Mouse (Mus musculus) neural tube, embryonic 11.5 days (tissue): ENCODE measurements around the gene Yrdc. TPM values are rescaled to one million over a fixed set of nuclear protein-coding genes. Genes with fewer than 3 reads are reported as not detected.

Source experiments
- ATAC-seq: fragments of 200-750 bp; cut with Nextera tagmentation; 2 replicates; pipeline ENCODE4 v1.8.0; 2017; ENCODE audit warnings: moderate number of reproducible peaks, mild to moderate bottlenecking, moderate TSS enrichment, moderate library complexity; ENCODE audit not compliant: insufficient read depth, low FRiP score, low TSS enrichment
- DNase-seq: peaks from one replicate; pipeline ENCODE4 v3.0.0-alpha.2; 2015; ENCODE audit warnings: low spot score
- H3K27ac ChIP-seq: fragments of 300-500 bp; sonication (generic); 2 replicates; pipeline ENCODE4 v1.5.1; 2014; ENCODE audit warnings: low read depth, mild to moderate bottlenecking, low read length
- H3K27me3 ChIP-seq: fragments of 300-500 bp; sonication (generic); 2 replicates; pipeline ENCODE4 v1.6.1; 2014; ENCODE audit warnings: mild to moderate bottlenecking, low read length, mixed read lengths; ENCODE audit not compliant: control insufficient read depth, insufficient read depth
- H3K36me3 ChIP-seq: fragments of 300-500 bp; sonication (generic); 2 replicates; pipeline ENCODE4 v1.6.1; 2014; ENCODE audit warnings: mild to moderate bottlenecking, low read length, moderate library complexity, mixed read lengths; ENCODE audit not compliant: control insufficient read depth, insufficient read depth
- H3K4me1 ChIP-seq: fragments of 300-500 bp; sonication (generic); 2 replicates; pipeline ENCODE4 v1.6.1; 2014; ENCODE audit warnings: low read length, mixed read lengths; ENCODE audit not compliant: control insufficient read depth, insufficient read depth
- H3K4me2 ChIP-seq: fragments of 300-500 bp; sonication (generic); 2 replicates; pipeline ENCODE4 v1.6.1; 2014; ENCODE audit warnings: low read depth, mild to moderate bottlenecking, moderate library complexity
- H3K4me3 ChIP-seq: fragments of 300-500 bp; sonication (generic); 2 replicates; pipeline ENCODE4 v1.5.1; 2014; ENCODE audit warnings: low read depth, low read length
- H3K9ac ChIP-seq: fragments of 300-500 bp; sonication (generic); 2 replicates; pipeline ENCODE4 v1.6.1; 2014; ENCODE audit warnings: mild to moderate bottlenecking, low read length
- H3K9me3 ChIP-seq: fragments of 300-500 bp; sonication (generic); 2 replicates; pipeline ENCODE4 v1.6.1; 2016; ENCODE audit warnings: low read length; ENCODE audit not compliant: control insufficient read depth
- WGBS: fragments of 180-500 bp; shearing (Covaris S2); extraction: QIAGEN DNeasy Blood & Tissue Kit; methylation state at CpG from one replicate; pipeline ENCODE4 v1.1.7; 2014; 5-methylcytosine and 5-hydroxymethylcytosine counted together
- polyA plus RNA-seq: library from polyadenylated mRNA; unstranded; fragments of >200 nt; fragmentation: Nextera tagmentation; extraction: Ambion mirVana; gene quantifications from 2 replicates; pipeline ENCODE4 v1.2.1, GENCODE M21; 2014

The Yrdc gene
- polyA plus RNA-seq, 1 experiment from 2014 or later, result 50.8 TPM

DNA sequence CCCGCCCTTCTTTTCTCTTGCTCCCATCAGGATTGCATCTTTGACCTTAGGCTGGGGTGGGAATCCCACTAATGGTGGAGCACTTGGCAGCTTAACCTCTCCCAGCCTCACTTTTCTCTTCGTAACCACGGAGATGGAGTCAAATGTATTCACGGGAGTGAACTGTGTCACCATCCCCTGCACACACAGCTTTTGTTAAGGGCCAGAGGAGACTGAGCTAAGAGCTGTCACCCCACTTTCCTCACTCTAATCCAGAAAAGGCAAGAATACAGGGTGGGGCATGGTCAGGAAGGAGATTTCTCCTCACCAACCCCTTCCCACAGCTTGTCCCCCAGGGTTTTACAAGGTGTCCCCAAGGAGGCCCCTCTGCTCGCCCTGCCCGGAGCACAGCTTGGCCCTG is 43.3 kb downstream of the Yrdc start:
- no peaks in the 10 kb centered on the region for H3K9me3 ChIP-seq
- H3K27ac ChIP-seq, result no peak overlapping the region
- peaks cover 33% of the 10 kb centered on the region for H3K27me3 ChIP-seq
- H3K4me1 ChIP-seq, result peaks cover 12% of the 10 kb centered on the region
- WGBS, result 26% methylated on average over 6 of the region's 6 CpGs
- ATAC-seq (no peak), DNase-seq (no peak)
- H3K36me3 ChIP-seq, result no peaks in the 10 kb centered on the region
- no peak overlapping the region for H3K9ac ChIP-seq
- H3K4me3 ChIP-seq, result no peak overlapping the region
- H3K4me2 ChIP-seq, result no peak overlapping the region

DNA sequence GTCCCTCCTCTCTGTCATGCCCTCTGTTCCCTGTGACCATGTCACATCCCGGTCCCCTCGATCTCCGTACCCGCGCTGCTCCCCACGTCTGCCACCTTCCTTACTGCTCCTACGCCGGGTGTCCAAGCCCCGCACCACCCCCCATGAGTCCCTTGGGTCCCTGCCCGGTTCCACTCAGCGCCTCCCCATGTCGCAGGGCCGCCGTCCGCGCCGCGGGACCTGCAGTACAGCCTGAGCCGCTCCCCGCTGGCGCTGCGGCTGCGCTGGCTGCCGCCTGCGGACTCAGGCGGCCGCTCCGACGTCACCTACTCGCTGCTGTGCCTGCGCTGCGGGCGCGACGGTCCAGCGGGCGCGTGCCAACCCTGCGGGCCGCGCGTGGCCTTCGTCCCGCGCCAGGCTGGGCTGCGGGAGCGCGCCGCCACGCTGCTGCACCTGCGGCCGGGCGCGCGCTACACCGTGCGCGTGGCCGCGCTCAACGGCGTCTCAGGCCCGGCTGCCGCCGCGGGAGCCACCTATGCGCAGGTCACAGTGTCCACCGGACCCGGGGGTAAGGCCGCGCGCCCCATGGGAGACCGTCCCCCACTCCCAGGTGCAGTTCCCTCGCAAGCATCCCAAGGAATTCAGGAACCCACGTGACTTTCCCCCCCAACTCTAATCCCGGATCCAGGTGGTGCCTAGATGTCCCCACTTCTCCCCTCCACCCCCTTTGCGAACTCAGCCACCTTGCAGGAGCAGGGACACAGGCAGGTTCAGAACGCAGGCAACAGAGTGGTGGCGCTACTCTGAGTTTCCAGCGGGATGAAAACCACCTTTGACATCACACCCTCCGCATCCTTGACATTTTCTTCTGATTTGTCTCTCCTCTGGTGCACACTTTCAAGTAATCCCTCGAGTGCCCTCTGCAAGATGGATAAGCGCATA is 44.3 kb downstream of the Yrdc start:
- Histone ChIP-seq H3K9me3 (no peaks in the 10 kb centered on the region), H3K27me3 (peaks cover 33% of the 10 kb centered on the region), H3K4me2 (peak overlapping the region; percentile 77), H3K27ac (no peak overlapping the region), H3K36me3 (no peaks in the 10 kb centered on the region), H3K4me1 (peaks cover 12% of the 10 kb centered on the region), H3K4me3 (peak overlapping the region; percentile 44), H3K9ac (peak overlapping the region; percentile 49; the same call in 1 of the 2 replicates)
- 2% methylated on average over 82 of the region's 83 CpGs for WGBS
- ATAC-seq (peak; percentile 50), DNase-seq (peak; percentile 51)

DNA sequence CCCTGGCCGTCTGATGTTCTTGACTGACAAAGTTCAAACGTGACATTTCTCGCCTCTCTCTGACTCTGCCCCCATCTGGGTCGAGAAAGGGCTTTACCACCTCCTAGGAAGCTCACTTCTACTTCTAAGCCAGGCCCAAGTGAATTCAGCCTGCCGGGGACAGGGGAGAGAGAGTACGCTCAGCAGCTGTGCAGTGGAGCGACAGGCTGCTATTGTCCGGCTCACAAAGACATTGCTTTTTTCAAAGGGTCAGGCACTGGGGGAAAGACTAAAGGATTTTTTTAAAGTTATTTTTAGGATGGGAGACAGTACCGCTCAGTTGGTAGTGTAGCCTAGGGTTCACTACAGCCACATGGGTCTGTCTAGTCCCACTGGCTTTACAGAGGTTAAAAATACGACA is 47.9 kb downstream of the Yrdc start:
- H3K27me3 ChIP-seq, result peaks cover 25% of the 10 kb centered on the region
- DNase-seq (no peak), ATAC-seq (no peak)
- peaks cover 12% of the 10 kb centered on the region for H3K4me1 ChIP-seq
- H3K4me3 ChIP-seq, result no peak overlapping the region
- 25% methylated on average over 10 of the region's 10 CpGs for WGBS
- no peak overlapping the region for H3K4me2 ChIP-seq
- H3K9me3 ChIP-seq, result no peaks in the 10 kb centered on the region
- no peaks in the 10 kb centered on the region for H3K36me3 ChIP-seq
- peak overlapping the region; percentile 16; the same call in 1 of the 2 replicates for H3K9ac ChIP-seq
- H3K27ac ChIP-seq, result no peak overlapping the region

DNA sequence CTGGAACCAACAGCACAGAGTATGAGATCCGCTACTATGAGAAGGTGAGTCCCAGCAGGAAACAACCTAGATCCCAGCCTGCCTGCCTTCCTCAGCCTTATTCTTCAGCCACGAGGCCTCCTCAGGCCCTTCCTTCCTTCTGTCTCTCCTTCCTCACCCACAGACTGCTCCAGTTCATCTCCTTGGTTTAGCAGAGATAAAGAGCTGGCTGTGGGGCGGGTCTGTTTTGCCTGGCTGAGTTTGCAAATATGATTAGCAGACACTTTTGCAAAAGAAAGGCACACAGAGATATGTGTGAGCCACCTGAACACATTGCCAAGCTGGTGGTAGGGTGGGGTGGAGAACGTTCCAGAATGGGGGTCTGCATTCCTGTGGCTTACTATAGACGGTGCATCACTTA is 49.4 kb downstream of the Yrdc start:
- H3K9me3 ChIP-seq, result no peaks in the 10 kb centered on the region
- H3K4me2 ChIP-seq, result no peak overlapping the region
- H3K9ac ChIP-seq, result no peak overlapping the region
- WGBS, result 68% methylated on average over 5 of the region's 5 CpGs
- peaks cover 15% of the 10 kb centered on the region for H3K27me3 ChIP-seq
- DNase-seq (no peak), ATAC-seq (no peak)
- no peak overlapping the region for H3K27ac ChIP-seq
- H3K36me3 ChIP-seq, result no peaks in the 10 kb centered on the region
- no peak overlapping the region for H3K4me3 ChIP-seq
- H3K4me1 ChIP-seq, result peaks cover 10% of the 10 kb centered on the region

Other genes starting within 250 kb of the Yrdc start
- 0.54 and 0.57 TPM in 2 replicates for gene 3100002H09Rik, start 239.9 kb upstream of the Yrdc start, polyA plus RNA-seq
- gene Pou3f1, start 193.9 kb upstream of the Yrdc start, polyA plus RNA-seq, result 17.0 and 17.1 TPM in 2 replicates
- 54.0 and 56.7 TPM in 2 replicates for gene Utp11, start 157.1 kb upstream of the Yrdc start, polyA plus RNA-seq
- 6.2 and 6.5 TPM in 2 replicates for gene Fhl3, start 150.0 kb upstream of the Yrdc start, polyA plus RNA-seq
- 196 TPM in 2 replicates for gene Sf3a3, start 135.9 kb upstream of the Yrdc start, polyA plus RNA-seq
- gene Inpp5b, start 108.8 kb upstream of the Yrdc start, polyA plus RNA-seq, result 24.9 and 25.5 TPM in 2 replicates
- gene Mtf1, start 48.6 kb upstream of the Yrdc start, polyA plus RNA-seq, result 15.3 and 16.0 TPM in 2 replicates
- 36.5 and 41.5 TPM in 2 replicates for gene 1110065P20Rik, start 517 bp downstream of the Yrdc start, polyA plus RNA-seq
- gene Maneal, start 11.5 kb downstream of the Yrdc start, polyA plus RNA-seq, result 9.1 and 11.8 TPM in 2 replicates
- 3.7 and 4.0 TPM in 2 replicates for gene Epha10, start 30.2 kb downstream of the Yrdc start, polyA plus RNA-seq
- 4.9 and 6.5 TPM in 2 replicates for gene 9930104L06Rik, start 86.4 kb downstream of the Yrdc start, polyA plus RNA-seq
- gene Cdca8, start 88.6 kb downstream of the Yrdc start, polyA plus RNA-seq, result 181 and 186 TPM in 2 replicates
- gene Rspo1, start 135.8 kb downstream of the Yrdc start, polyA plus RNA-seq, result 3.9 and 4.2 TPM in 2 replicates
- 86.6 and 88.5 TPM in 2 replicates for gene Gnl2, start 165.9 kb downstream of the Yrdc start, polyA plus RNA-seq
- gene Dnali1, start 215.0 kb downstream of the Yrdc start, polyA plus RNA-seq, result 0.11 TPM in 1 of 2 replicates, not detected in the other
- 35.9 and 36.1 TPM in 2 replicates for gene Snip1, start 216.0 kb downstream of the Yrdc start, polyA plus RNA-seq
- 98.1 and 102 TPM in 2 replicates for gene Meaf6, start 234.5 kb downstream of the Yrdc start, polyA plus RNA-seq